Mouse (Mus musculus) gonadal fat pad, adult 2 months (tissue): Measurements from ENCODE around the gene Gm47955. TPM values are rescaled to one million over a fixed set of nuclear protein-coding genes. Genes with fewer than 3 reads are reported as not detected.
"Not testable (repeated sequence)": the region's sequence is repeated elsewhere in the genome, so short reads cannot be mapped to it uniquely, and the experiment has no call there.

Source experiments
- DNase-seq: peaks from one replicate; pipeline ENCODE4 v3.0.0-alpha.2; 2012; ENCODE audit warnings: low read depth
- polyA plus RNA-seq: library from polyadenylated mRNA; depleted of rRNA; stranded (reverse); fragments of >200 nt; gene quantifications from 2 replicates; pipeline ENCODE4 v1.2.3, GENCODE M21; 2012; rRNA removed

The Gm47955 gene
- not detected in 2 replicates for polyA plus RNA-seq

- DNase-seq = no peak
These were observed at the start of gene Gm47955 for GRCm38 (mm10) chr1:82959870-82960385. TSS of gene Gm47955 (plus strand) at chr1:82960286.

GRCm38 (mm10) chr1:82913025-82913424 is 47.1 kb upstream of the Gm47955 start, which contains the start of gene A030005L19Rik:
TSS of gene A030005L19Rik (plus strand) at chr1:82913325.
- no peak for DNase-seq

DNA sequence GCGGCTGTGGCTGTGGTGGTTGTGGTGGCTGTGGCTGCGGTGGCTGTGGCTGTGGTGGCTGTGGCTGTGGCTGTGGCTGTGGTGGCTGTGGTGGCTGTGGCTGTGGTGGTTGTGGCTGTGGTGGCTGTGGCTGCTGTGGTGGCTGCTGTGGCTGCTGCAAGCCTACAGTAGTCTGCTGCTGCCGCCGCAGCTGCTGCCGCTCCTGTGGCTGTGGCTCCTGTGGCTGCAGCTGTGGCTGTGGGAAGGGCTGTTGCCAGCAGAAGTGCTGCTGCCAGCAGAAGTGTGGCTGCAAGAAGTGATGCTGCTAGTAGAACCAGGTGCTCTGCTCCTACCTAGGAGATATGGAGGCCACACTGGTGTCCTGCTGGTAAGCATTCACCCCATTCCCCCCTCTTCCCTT is 46.7 kb upstream of the Gm47955 start:
- DNase-seq = not testable (repeated sequence)

DNA sequence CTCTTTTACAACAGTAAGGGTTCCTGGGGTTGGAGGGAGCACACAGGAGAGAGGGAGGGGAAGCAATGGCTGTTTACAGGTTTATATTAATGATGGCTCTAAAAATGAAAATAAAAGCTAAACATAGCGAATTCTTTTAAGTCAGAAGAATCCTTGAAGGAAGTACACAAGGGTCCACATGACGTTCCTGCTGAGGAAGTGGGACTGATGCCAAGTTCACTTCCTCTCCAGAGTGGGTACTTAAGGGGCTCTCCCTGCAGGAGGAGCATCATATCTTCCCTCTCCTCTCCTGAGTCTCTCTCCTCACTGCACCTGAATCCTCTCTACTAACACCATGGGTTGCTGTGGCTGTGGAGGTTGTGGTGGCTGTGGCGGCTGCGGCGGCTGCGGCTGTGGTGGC is 35.4 kb upstream of the Gm47955 start, which contains the start of gene A030014E15Rik:
A030014E15Rik (plus strand) TSS at position 268 of the 400 bp plus-strand sequence.
- DNase-seq = no peak

- not testable (repeated sequence) for DNase-seq
These were observed 29.5 kb upstream of the Gm47955 start for GRCm38 (mm10) chr1:82930558-82930957.

GRCm38 (mm10) chr1:82931326-82931725 is 28.8 kb upstream of the Gm47955 start, which contains the start of gene Gm6217:
TSS of gene Gm6217 (minus strand) at chr1:82931399.
- DNase-seq = not testable (repeated sequence)

DNA sequence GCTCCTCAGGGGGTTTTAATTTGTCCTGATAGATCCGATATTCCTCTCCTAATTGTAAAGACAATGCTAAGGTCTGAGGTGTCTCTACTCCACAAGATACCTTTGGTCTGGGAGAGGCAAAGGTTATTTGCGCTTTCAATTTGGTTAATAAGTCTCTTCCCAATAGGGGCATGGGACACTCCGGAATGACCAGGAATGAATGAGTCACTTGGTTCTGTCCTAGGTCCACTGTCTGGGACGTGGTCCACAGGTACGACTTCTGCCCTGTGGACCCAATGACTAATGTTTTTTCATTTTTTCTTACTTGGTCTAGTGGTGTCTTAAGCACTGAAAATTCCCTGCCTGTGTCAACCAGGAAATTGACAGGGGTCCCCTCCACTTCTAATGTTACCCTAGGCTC is 21.4 kb upstream of the Gm47955 start:
- no peak for DNase-seq

DNA sequence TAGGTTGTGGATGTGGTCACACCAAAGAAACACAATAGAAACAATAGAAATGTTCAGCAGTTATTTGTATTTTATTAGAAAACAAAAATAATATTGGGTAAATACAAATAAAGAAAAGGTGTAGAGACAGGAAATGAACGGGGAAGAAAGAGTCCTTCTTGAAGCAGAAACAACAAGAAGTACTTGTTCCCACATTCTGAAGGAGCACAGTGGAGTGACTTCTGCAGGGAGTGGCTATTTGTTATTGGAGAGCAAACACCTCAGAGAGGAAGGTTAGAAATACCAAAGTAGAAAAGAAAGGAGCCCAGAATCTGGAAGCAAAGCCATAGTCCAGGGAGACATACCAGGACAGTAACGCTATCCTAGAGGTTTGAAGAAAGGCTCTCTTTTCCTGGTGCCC is 17.6 kb upstream of the Gm47955 start:
- DNase-seq = not testable (repeated sequence)

- DNase-seq = not testable (repeated sequence)
These were observed 16.8 kb upstream of the Gm47955 start, which contains the start of gene A030003K21Rik for GRCm38 (mm10) chr1:82943295-82943694. TSS of gene A030003K21Rik (minus strand) at chr1:82943388.

DNA sequence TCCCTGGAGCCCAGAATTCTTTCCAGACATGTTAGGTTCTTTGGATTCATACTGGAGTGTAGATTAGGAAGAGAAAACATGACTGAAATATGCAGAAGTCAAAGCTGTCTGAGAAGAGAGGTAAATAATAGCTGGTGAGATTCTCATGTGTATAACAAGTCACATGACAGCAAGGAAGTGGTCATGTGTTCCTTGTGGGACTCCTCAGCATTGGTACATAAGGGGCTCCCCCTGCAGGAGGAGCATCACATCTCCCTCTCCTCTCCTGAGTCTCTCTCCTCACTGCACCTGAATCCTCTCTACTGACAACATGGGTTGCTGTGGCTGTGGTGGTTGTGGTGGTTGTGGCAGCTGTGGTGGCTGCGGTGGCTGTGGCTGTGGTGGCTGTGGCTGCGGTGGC is 14.1 kb upstream of the Gm47955 start:
- not testable (repeated sequence) for DNase-seq

DNA sequence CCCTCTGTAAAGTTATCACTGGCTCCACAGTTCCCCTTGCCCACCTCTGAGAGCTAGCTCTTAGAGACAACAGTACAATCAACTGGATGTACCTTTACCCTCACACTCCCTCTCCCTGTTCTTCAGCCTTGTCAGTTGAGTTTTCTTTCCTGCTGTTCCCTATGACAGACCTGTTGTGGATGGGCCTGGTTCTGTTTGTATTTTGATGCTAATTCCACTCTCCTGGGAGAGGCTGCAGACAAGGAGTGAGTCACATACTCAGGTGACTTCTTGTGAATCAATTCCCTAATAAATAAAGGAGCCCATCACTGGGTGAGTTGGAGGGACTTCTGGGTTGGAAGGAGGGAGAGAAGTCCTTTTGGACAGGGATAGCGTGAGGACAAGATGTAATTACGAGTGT is 11.5 kb upstream of the Gm47955 start:
- no peak for DNase-seq

GRCm38 (mm10) chr1:82955913-82956312 is 4.2 kb upstream of the Gm47955 start, which contains the start of gene Gm7544:
TSS of gene Gm7544 (minus strand) at chr1:82956013.
- DNase-seq = not testable (repeated sequence)

GRCm38 (mm10) chr1:82966413-82966812 is 6.3 kb downstream of the Gm47955 start:
- no peak for DNase-seq

DNA sequence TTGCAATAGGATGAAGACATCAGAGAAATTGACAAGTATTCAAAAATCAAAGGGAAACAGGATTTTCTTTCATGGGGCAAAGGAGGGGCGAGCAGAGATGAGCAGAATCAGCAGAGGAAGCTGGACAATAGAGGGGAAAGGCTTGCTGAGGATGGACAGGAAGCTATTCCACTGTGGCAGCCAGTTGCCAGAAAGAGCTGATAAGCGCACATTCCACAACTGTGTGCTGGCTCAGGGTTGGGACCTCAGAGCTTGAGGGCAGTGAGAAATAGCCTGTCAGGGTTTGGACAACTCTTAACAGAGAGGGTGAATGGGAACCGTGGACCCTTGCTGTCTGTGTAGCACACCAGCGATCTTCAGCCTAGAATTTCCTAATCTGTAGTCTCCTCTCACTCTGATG is 12.0 kb downstream of the Gm47955 start:
- DNase-seq = no peak

DNA sequence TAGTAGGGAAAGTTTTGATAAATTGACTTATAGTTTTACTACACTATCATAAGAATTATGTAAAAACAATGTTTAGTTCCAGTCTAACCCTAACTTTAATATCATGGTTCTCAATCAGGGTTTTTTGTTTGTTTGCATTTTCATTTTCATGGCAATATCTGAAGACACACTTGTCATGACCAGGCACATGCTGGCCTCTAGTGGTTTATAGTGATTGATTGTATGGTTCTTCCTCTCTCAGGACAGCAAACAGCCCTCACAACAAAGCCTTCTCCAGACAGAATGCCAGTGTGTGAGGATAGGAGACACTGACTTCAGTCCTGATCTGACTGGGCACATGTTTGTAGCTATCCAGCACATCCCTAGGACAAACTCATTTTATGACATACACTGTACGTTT is 13.2 kb downstream of the Gm47955 start:
- DNase-seq = no peak

DNA sequence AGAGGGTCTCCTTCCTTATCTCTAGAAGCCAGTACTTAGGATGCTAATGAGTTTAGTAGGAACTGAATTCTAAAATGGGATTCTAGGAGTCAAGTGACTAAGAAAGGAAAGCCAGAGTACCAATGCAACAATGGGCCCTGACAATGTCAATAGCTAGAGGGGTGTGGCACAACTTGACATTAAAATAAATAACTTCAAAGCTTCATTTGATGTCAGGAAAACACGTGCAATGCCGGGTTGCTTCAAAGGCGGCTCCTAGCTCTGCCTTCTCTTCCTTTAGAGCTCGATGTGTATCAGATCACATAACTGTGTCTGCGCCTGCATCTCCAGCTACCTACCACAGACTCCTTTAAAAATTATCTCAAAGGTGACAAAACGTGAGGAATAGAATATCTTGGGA is 13.8 kb downstream of the Gm47955 start:
- DNase-seq = no peak

DNA sequence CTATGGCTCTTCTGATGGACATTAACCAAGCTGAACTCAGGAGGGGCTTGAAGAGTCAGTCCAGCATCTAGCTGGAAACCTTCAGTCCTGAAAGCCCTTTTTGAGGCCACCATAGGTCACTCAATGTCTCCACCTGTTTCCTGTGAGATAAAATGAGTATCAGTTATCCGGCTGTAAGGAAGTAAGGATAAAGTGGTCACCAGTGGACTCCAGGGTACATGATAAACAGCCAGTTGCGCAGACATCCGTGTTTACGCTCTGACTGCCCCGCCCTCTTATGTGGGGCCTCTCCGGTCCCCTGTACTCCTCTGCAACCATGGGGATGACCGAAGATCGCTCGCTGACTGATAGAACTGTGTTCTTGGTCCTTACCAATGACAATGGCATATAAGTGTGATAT is 14.3 kb downstream of the Gm47955 start:
- no peak for DNase-seq

DNA sequence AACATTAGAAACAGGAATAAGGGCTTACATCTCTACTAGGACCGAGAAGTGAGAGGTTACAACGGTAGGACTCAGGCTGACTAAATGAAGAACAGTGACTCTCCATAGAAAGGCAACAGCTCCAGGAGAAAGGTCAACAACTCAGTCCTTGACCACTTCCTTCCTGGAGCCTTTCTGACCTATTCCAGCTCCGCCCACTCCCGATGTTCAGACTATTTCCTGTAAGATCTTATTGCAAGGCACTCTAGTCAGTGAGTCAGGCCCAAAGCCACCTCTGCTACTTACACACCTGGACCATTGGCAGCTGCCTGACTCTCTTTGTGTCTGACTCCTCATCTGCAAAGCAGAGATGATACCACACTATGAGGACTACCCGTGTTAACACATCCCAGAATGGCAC is 15.7 kb downstream of the Gm47955 start:
- DNase-seq = no peak

DNA sequence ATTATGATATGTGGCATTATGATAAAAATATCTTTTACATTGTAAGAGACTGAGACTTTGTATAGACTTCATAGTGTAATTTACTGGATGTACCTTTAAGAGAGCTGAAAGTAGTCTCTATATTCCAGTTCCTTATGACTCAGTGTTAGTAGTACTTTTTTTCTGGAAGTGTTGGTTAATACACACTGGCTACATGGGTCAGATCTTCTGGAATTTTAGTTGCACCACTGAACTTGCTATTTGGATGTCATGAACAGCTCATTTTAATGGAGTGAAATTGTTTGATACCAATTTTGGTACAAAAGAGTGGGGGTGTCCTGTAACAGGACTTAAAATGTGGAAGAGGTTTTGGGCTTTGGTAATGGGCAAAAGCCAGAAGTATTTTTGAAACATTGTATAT is 17.8 kb downstream of the Gm47955 start:
- DNase-seq = no peak

DNA sequence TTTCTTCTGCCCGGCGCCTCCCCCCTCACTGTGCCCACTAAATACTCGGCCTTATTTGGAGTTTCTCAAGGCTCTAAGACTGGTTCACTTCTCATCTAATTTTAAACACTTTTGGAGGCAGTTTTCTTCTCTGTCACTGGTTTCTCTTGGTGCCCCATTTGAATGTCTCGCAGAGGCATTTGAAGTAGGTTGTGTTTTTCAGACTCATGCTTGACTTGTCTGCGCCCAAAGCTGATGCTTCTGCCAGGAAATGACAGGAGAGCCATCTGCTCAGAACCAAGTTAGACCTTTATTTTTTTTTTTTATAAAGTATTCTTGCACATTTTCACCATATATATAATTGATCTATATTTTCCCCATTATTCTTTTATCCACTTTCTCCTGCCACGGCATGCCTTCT is 26.7 kb downstream of the Gm47955 start:
- no peak for DNase-seq

- DNase-seq = no peak
These were observed 27.6 kb downstream of the Gm47955 start for GRCm38 (mm10) chr1:82987530-82988198.

DNA sequence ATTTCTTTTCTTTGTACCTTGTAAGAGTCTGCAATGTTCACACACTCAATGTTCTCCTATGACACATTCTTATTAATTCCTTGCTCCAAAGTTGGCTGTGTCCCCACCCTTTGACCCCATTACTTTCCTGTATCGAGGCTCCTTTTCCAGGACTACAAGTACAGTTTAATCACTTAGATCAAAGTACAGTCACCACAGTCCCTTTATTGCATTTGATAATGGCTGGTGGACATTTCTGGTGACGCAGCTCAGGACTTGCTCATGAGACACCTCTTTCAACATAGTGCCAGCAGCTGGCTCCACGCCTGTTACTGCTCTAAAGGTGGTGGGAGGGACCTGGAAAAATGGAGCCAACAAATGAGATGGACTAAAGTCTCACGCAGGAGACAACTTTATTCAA is 31.0 kb downstream of the Gm47955 start:
- no peak for DNase-seq

DNA sequence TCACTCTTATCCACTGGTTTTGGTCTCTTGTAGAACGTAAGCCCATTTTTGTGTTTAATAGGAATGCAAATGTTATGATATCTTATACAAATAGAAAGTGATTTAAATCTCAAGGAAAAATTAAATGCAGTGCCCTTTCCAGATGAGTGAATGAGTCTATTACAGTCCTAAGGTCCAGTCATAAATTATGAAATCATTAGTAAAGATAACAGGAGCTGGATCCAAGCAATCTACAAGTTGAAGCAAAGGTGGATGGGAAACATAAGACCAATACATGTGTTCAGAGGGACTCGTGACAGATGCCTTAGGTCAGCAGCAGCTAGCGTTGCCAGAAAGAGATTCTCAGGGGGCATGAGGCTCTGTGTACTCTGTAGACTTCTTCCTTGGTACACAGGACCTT is 31.5 kb downstream of the Gm47955 start:
- no peak for DNase-seq
